Mouse (Mus musculus): ENCODE data around the gene Cyp2f2. TPM values are rescaled to one million over a fixed set of nuclear protein-coding genes. Genes with fewer than 3 reads are reported as not detected.

Gene Cyp2f2
- polyA plus RNA-seq, 1 experiment from 2014 or later, result not detected

- no peak overlapping the region for H3K27ac ChIP-seq (ENCODE audit: low read depth, low read length)
- no peak overlapping the region for H3K4me3 ChIP-seq (ENCODE audit: low read depth, low read length)
- ATAC-seq (ENCODE audit: insufficient read depth, low FRiP score, low TSS enrichment), result no peak
- H3K36me3 ChIP-seq (ENCODE audit: control insufficient read depth, insufficient read depth, low read length), result no peaks in the 10 kb centered on the region
- no peaks in the 10 kb centered on the region for H3K27me3 ChIP-seq (ENCODE audit: control insufficient read depth, insufficient read depth, low read length)
- no peak overlapping the region for H3K4me2 ChIP-seq (ENCODE audit: low read depth)
- H3K9me3 ChIP-seq (ENCODE audit: control insufficient read depth, low read length), result peaks cover 4% of the 10 kb centered on the region; the same call in 1 of the 2 replicates
- H3K4me1 ChIP-seq (ENCODE audit: control insufficient read depth, insufficient read depth, low read length), result no peaks in the 10 kb centered on the region
- WGBS, result 79% methylated on average over 3 of the region's 3 CpGs
- DNase-seq (ENCODE audit: low spot score), result no peak
- H3K9ac ChIP-seq (ENCODE audit: low read length), result no peak overlapping the region
Observed at GRCm38 (mm10) chr7:27111987-27112386, 7.7 kb upstream of the Cyp2f2 start.

- no peak overlapping the region for H3K4me3 ChIP-seq (ENCODE audit: low read depth, low read length)
- no peak overlapping the region for H3K9ac ChIP-seq (ENCODE audit: low read length)
- H3K4me2 ChIP-seq (ENCODE audit: low read depth), result no peak overlapping the region
- no peaks in the 10 kb centered on the region for H3K27me3 ChIP-seq (ENCODE audit: control insufficient read depth, insufficient read depth, low read length)
- H3K36me3 ChIP-seq (ENCODE audit: control insufficient read depth, insufficient read depth, low read length), result no peaks in the 10 kb centered on the region
- DNase-seq (ENCODE audit: low spot score) (no peak), ATAC-seq (ENCODE audit: insufficient read depth, low FRiP score, low TSS enrichment) (no peak)
- no peak overlapping the region for H3K27ac ChIP-seq (ENCODE audit: low read depth, low read length)
- 69% methylated on average over 4 of the region's 4 CpGs for WGBS
- no peaks in the 10 kb centered on the region for H3K4me1 ChIP-seq (ENCODE audit: control insufficient read depth, insufficient read depth, low read length)
- no peaks in the 10 kb centered on the region for H3K9me3 ChIP-seq (ENCODE audit: control insufficient read depth, low read length)
Observed at GRCm38 (mm10) chr7:27118033-27118511, 1.6 kb upstream of the Cyp2f2 start.

GRCm38 (mm10) chr7:27124305-27124832 lies 4.7 kb downstream of the Cyp2f2 start:
- Histone ChIP-seq H3K36me3 (ENCODE audit: control insufficient read depth, insufficient read depth, low read length) (no peaks in the 10 kb centered on the region), H3K4me3 (ENCODE audit: low read depth, low read length) (no peak overlapping the region), H3K27ac (ENCODE audit: low read depth, low read length) (no peak overlapping the region), H3K27me3 (ENCODE audit: control insufficient read depth, insufficient read depth, low read length) (no peaks in the 10 kb centered on the region), H3K9ac (ENCODE audit: low read length) (no peak overlapping the region), H3K4me2 (ENCODE audit: low read depth) (no peak overlapping the region), H3K4me1 (ENCODE audit: control insufficient read depth, insufficient read depth, low read length) (no peaks in the 10 kb centered on the region), H3K9me3 (ENCODE audit: control insufficient read depth, low read length) (no peaks in the 10 kb centered on the region)
- DNase-seq (ENCODE audit: low spot score) (no peak), ATAC-seq (ENCODE audit: insufficient read depth, low FRiP score, low TSS enrichment) (no peak)
- 79% methylated on average over 5 of the region's 5 CpGs for WGBS

- Histone ChIP-seq H3K4me2 (ENCODE audit: low read depth) (no peak overlapping the region), H3K36me3 (ENCODE audit: control insufficient read depth, insufficient read depth, low read length) (no peaks in the 10 kb centered on the region), H3K27me3 (ENCODE audit: control insufficient read depth, insufficient read depth, low read length) (no peaks in the 10 kb centered on the region), H3K4me1 (ENCODE audit: control insufficient read depth, insufficient read depth, low read length) (no peaks in the 10 kb centered on the region), H3K4me3 (ENCODE audit: low read depth, low read length) (no peak overlapping the region), H3K9ac (ENCODE audit: low read length) (no peak overlapping the region), H3K9me3 (ENCODE audit: control insufficient read depth, low read length) (no peaks in the 10 kb centered on the region), H3K27ac (ENCODE audit: low read depth, low read length) (no peak overlapping the region)
- DNase-seq (ENCODE audit: low spot score), result no peak
- 81% methylated on average over 4 of the region's 4 CpGs for WGBS
- ATAC-seq (ENCODE audit: insufficient read depth, low FRiP score, low TSS enrichment), result no peak
Observed at GRCm38 (mm10) chr7:27124969-27125368, 5.3 kb downstream of the Cyp2f2 start.

GRCm38 (mm10) chr7:27128162-27128561 lies 8.5 kb downstream of the Cyp2f2 start:
- Histone ChIP-seq H3K4me1 (ENCODE audit: control insufficient read depth, insufficient read depth, low read length) (no peaks in the 10 kb centered on the region), H3K4me3 (ENCODE audit: low read depth, low read length) (no peak overlapping the region), H3K27me3 (ENCODE audit: control insufficient read depth, insufficient read depth, low read length) (no peaks in the 10 kb centered on the region), H3K27ac (ENCODE audit: low read depth, low read length) (no peak overlapping the region), H3K4me2 (ENCODE audit: low read depth) (no peak overlapping the region), H3K9me3 (ENCODE audit: control insufficient read depth, low read length) (no peaks in the 10 kb centered on the region), H3K36me3 (ENCODE audit: control insufficient read depth, insufficient read depth, low read length) (no peaks in the 10 kb centered on the region), H3K9ac (ENCODE audit: low read length) (no peak overlapping the region)
- ATAC-seq (ENCODE audit: insufficient read depth, low FRiP score, low TSS enrichment) (no peak), DNase-seq (ENCODE audit: low spot score) (peak; percentile 20)
- 65% methylated on average over 3 of the region's 3 CpGs for WGBS

- H3K4me2 ChIP-seq (ENCODE audit: low read depth), result no peak overlapping the region
- no peak for DNase-seq (ENCODE audit: low spot score)
- no peaks in the 10 kb centered on the region for H3K9me3 ChIP-seq (ENCODE audit: control insufficient read depth, low read length)
- ATAC-seq (ENCODE audit: insufficient read depth, low FRiP score, low TSS enrichment), result no peak
- H3K4me3 ChIP-seq (ENCODE audit: low read depth, low read length), result no peak overlapping the region
- no peak overlapping the region for H3K9ac ChIP-seq (ENCODE audit: low read length)
- whole genome bisulfite sequencing, result 93% methylated on average over 13 of the region's 13 CpGs
- H3K27ac ChIP-seq (ENCODE audit: low read depth, low read length), result no peak overlapping the region
- H3K4me1 ChIP-seq (ENCODE audit: control insufficient read depth, insufficient read depth, low read length), result no peaks in the 10 kb centered on the region
- H3K27me3 ChIP-seq (ENCODE audit: control insufficient read depth, insufficient read depth, low read length), result no peaks in the 10 kb centered on the region
- no peaks in the 10 kb centered on the region for H3K36me3 ChIP-seq (ENCODE audit: control insufficient read depth, insufficient read depth, low read length)
Observed at GRCm38 (mm10) chr7:27128946-27129345, 9.2 kb downstream of the Cyp2f2 start.

- Histone ChIP-seq H3K4me3 (ENCODE audit: low read depth, low read length) (no peak overlapping the region), H3K9me3 (ENCODE audit: control insufficient read depth, low read length) (no peaks in the 10 kb centered on the region), H3K27me3 (ENCODE audit: control insufficient read depth, insufficient read depth, low read length) (no peaks in the 10 kb centered on the region), H3K4me2 (ENCODE audit: low read depth) (no peak overlapping the region), H3K9ac (ENCODE audit: low read length) (no peak overlapping the region), H3K36me3 (ENCODE audit: control insufficient read depth, insufficient read depth, low read length) (no peaks in the 10 kb centered on the region), H3K27ac (ENCODE audit: low read depth, low read length) (no peak overlapping the region), H3K4me1 (ENCODE audit: control insufficient read depth, insufficient read depth, low read length) (no peaks in the 10 kb centered on the region)
- DNase-seq (ENCODE audit: low spot score), result no peak
- 92% methylated on average over 12 of the region's 12 CpGs for whole genome bisulfite sequencing
- ATAC-seq (ENCODE audit: insufficient read depth, low FRiP score, low TSS enrichment), result no peak
Observed at GRCm38 (mm10) chr7:27129811-27130210, 10.1 kb downstream of the Cyp2f2 start.

- Histone ChIP-seq H3K9me3 (ENCODE audit: control insufficient read depth, low read length) (no peaks in the 10 kb centered on the region), H3K4me3 (ENCODE audit: low read depth, low read length) (no peak overlapping the region), H3K9ac (ENCODE audit: low read length) (no peak overlapping the region), H3K27ac (ENCODE audit: low read depth, low read length) (no peak overlapping the region), H3K36me3 (ENCODE audit: control insufficient read depth, insufficient read depth, low read length) (no peaks in the 10 kb centered on the region), H3K4me2 (ENCODE audit: low read depth) (no peak overlapping the region), H3K27me3 (ENCODE audit: control insufficient read depth, insufficient read depth, low read length) (no peaks in the 10 kb centered on the region), H3K4me1 (ENCODE audit: control insufficient read depth, insufficient read depth, low read length) (no peaks in the 10 kb centered on the region)
- 87% methylated on average over 22 of the region's 22 CpGs for WGBS
- ATAC-seq (ENCODE audit: insufficient read depth, low FRiP score, low TSS enrichment) (no peak), DNase-seq (ENCODE audit: low spot score) (no peak)
Observed at GRCm38 (mm10) chr7:27130521-27131370, 11.0 kb downstream of the Cyp2f2 start.

GRCm38 (mm10) chr7:27131387-27131786 lies 11.7 kb downstream of the Cyp2f2 start:
- Histone ChIP-seq H3K4me1 (ENCODE audit: control insufficient read depth, insufficient read depth, low read length) (no peaks in the 10 kb centered on the region), H3K4me2 (ENCODE audit: low read depth) (no peak overlapping the region), H3K9me3 (ENCODE audit: control insufficient read depth, low read length) (no peaks in the 10 kb centered on the region), H3K36me3 (ENCODE audit: control insufficient read depth, insufficient read depth, low read length) (no peaks in the 10 kb centered on the region), H3K4me3 (ENCODE audit: low read depth, low read length) (no peak overlapping the region), H3K27me3 (ENCODE audit: control insufficient read depth, insufficient read depth, low read length) (no peaks in the 10 kb centered on the region), H3K27ac (ENCODE audit: low read depth, low read length) (no peak overlapping the region), H3K9ac (ENCODE audit: low read length) (no peak overlapping the region)
- DNase-seq (ENCODE audit: low spot score), result no peak
- WGBS, result 65% methylated on average over 2 of the region's 2 CpGs
- no peak for ATAC-seq (ENCODE audit: insufficient read depth, low FRiP score, low TSS enrichment)
